Mouse (Mus musculus): ENCODE measurements at regions not wholly inside any gene's neighbourhood (a gene's known extent, or its start where the extent isn't known, plus 50 kb on each side); places are given as distances from the start of the nearest gene placed in this dataset.

GRCm38 (mm10) chr4:3085456-3086448 is 81.4 kb upstream of the Vmn1r2 start:
- TF ChIP-seq CTCF (IDR thresholded peaks at IDR 0.05; ENCODE audit: low read depth) (no peak), EP300 (IDR thresholded peaks at IDR 0.05; ENCODE audit: low read depth) (no peak)
